Mouse (Mus musculus): Measurements from ENCODE around the gene Stox2. TPM values are rescaled to one million over a fixed set of nuclear protein-coding genes. Genes with fewer than 3 reads are reported as not detected.

Stox2 gene
- total and polyA plus RNA-seq, 2 experiments from 2014 or later = 36.3 to 94.5 TPM

DNA sequence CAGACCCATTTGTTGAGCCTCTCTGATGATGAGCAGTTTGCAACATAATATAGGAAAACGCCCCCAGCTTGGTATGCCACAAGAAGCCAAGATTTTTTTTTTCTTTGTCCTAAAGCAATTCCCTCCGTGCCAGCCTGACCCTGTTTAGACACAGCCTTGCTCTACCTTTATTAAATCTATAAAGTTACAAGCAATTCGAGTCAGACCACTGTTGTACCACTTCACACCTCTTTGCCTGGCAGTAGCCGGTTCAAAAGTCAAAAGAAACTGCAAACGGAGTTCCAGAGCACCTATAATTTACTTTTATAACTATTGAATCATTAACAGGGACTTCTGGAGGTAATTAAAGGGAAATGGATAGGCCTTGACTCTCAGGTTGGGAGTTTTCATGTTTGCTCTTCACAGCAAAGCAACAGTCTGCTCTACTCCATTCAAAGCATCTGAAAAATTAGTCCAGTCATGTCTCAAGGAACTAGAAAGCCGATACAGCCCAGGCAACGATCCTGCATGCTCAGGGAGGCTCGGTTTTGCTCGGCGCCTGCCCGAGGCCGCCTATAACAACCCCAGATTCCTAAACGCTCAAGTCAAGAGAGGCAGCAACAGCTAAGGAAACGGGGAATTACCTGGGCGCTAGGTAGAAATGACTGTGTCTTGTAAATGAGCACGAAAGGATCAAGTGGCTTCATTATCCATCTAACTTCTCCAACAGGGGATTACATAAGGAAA is 77.0 kb downstream of the Stox2 start:
- Histone ChIP-seq H3K27ac (no peak overlapping the region), H3K36me3 (ENCODE audit: insufficient read depth, low read length) (no peaks in the 10 kb centered on the region), H3K4me3 (ENCODE audit: low read length) (no peak overlapping the region), H3K4me2 (ENCODE audit: low read depth, low read length) (no peak overlapping the region), H3K9ac (replicated peaks; ENCODE audit: low read length) (no peak overlapping the region), H3K4me1 (ENCODE audit: insufficient read depth, low read length) (no peaks in the 10 kb centered on the region), H3K9me3 (ENCODE audit: low read length) (no peaks in the 10 kb centered on the region), H3K27me3 (ENCODE audit: insufficient read depth, low read length) (no peaks in the 10 kb centered on the region)
- DNase-seq (ENCODE audit: low spot score) (no peak), ATAC-seq (no peak)
- TF ChIP-seq CTCF (IDR thresholded peaks at IDR 0.05; ENCODE audit: low read depth) = no peak
- 76% methylated on average over 16 of the region's 16 CpGs for WGBS

DNA sequence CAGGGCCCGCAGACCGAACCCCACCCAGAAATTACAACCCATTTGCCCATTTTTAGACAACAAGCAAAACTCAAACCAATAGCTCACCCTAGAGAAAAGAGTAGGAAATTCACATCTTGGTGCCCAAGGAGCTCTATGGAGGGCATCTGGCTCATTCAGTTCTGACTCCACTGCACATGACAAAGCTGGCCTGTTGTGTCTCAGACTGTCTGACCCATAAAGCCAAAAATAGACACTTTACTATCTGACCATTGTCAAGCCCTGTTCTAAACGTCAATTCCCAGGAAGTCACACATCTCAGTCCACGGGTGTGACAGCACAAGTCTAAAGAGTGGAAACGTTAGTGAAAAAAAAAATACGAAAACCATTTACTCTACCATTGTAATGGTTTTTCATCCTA is 79.1 kb downstream of the Stox2 start:
- DNase-seq (ENCODE audit: low spot score) (no peak), ATAC-seq (no peak)
- 86% methylated on average over 6 of the region's 6 CpGs for WGBS
- no peak for TF ChIP-seq CTCF (IDR thresholded peaks at IDR 0.05; ENCODE audit: low read depth)
- Histone ChIP-seq H3K27ac (no peak overlapping the region), H3K4me2 (ENCODE audit: low read depth, low read length) (no peak overlapping the region), H3K9ac (replicated peaks; ENCODE audit: low read length) (no peak overlapping the region), H3K9me3 (ENCODE audit: low read length) (no peaks in the 10 kb centered on the region), H3K27me3 (ENCODE audit: insufficient read depth, low read length) (no peaks in the 10 kb centered on the region), H3K4me3 (ENCODE audit: low read length) (no peak overlapping the region), H3K36me3 (ENCODE audit: insufficient read depth, low read length) (no peaks in the 10 kb centered on the region), H3K4me1 (ENCODE audit: insufficient read depth, low read length) (no peaks in the 10 kb centered on the region)

GRCm38 (mm10) chr8:47363271-47363670 is 82.9 kb downstream of the Stox2 start:
- no peak for TF ChIP-seq CTCF (IDR thresholded peaks at IDR 0.05; ENCODE audit: low read depth)
- no peak for DNase-seq (ENCODE audit: low spot score)
- Histone ChIP-seq H3K9me3 (ENCODE audit: low read length) (no peaks in the 10 kb centered on the region), H3K9ac (replicated peaks; ENCODE audit: low read length) (no peak overlapping the region), H3K4me3 (ENCODE audit: low read length) (no peak overlapping the region), H3K27me3 (ENCODE audit: insufficient read depth, low read length) (no peaks in the 10 kb centered on the region), H3K4me1 (ENCODE audit: insufficient read depth, low read length) (no peaks in the 10 kb centered on the region), H3K4me2 (ENCODE audit: low read depth, low read length) (no peak overlapping the region), H3K27ac (no peak overlapping the region), H3K36me3 (ENCODE audit: insufficient read depth, low read length) (no peaks in the 10 kb centered on the region)
- ATAC-seq = no peak
- WGBS = 34% methylated on average over 8 of the region's 8 CpGs

- Histone ChIP-seq H3K27ac (no peak overlapping the region), H3K4me1 (ENCODE audit: insufficient read depth, low read length) (no peaks in the 10 kb centered on the region), H3K9ac (replicated peaks; ENCODE audit: low read length) (no peak overlapping the region), H3K36me3 (ENCODE audit: insufficient read depth, low read length) (no peaks in the 10 kb centered on the region), H3K4me3 (ENCODE audit: low read length) (no peak overlapping the region), H3K9me3 (ENCODE audit: low read length) (no peaks in the 10 kb centered on the region), H3K4me2 (ENCODE audit: low read depth, low read length) (no peak overlapping the region), H3K27me3 (ENCODE audit: insufficient read depth, low read length) (no peaks in the 10 kb centered on the region)
- WGBS = 60% methylated on average over 8 of the region's 8 CpGs
- no peak for TF ChIP-seq CTCF (IDR thresholded peaks at IDR 0.05; ENCODE audit: low read depth)
- DNase-seq (ENCODE audit: low spot score) (no peak), ATAC-seq (no peak)
These were observed 90.7 kb downstream of the Stox2 start for GRCm38 (mm10) chr8:47355340-47355906.

DNA sequence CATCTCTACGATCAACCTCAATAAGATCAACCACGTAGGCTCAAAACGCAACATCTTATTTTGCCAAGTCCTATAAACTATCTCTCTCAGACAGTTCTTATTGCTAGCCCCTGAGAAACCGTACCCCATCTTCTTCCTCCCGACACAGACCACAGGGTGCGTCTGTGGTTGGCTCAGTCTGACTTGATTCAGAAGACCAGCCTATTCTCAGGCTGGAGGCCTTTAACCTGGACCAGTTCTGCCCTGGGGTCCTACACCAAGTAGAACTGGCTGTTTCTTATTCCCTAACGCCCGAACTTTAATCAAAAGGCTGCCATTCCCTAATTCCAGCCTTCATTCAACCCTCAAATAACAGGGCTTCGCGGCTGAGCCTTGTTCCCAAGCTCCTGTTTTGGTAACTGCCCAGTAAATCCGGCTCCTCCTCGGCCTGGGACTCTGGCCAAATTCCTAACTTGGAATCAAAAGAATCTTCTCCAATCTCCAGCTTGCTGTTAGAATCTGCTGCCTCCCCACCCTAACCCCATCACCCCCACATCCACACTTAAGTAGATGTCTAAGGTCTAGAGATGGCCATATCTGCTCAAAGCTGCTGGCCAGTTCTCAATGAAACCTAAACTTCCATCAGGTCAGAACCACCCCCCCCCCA is 91.5 kb downstream of the Stox2 start:
- DNase-seq (ENCODE audit: low spot score) (peak; percentile 43), ATAC-seq (no peak)
- Histone ChIP-seq H3K4me3 (ENCODE audit: low read length) (no peak overlapping the region), H3K9ac (replicated peaks; ENCODE audit: low read length) (no peak overlapping the region), H3K36me3 (ENCODE audit: insufficient read depth, low read length) (no peaks in the 10 kb centered on the region), H3K4me2 (ENCODE audit: low read depth, low read length) (no peak overlapping the region), H3K27me3 (ENCODE audit: insufficient read depth, low read length) (no peaks in the 10 kb centered on the region), H3K27ac (no peak overlapping the region), H3K9me3 (ENCODE audit: low read length) (no peaks in the 10 kb centered on the region), H3K4me1 (ENCODE audit: insufficient read depth, low read length) (no peaks in the 10 kb centered on the region)
- no peak for TF ChIP-seq CTCF (IDR thresholded peaks at IDR 0.05; ENCODE audit: low read depth)
- 54% methylated on average over 12 of the region's 12 CpGs for WGBS

- H3K27me3 ChIP-seq (ENCODE audit: insufficient read depth, low read length) = no peaks in the 10 kb centered on the region
- H3K27ac ChIP-seq = no peak overlapping the region
- H3K36me3 ChIP-seq (ENCODE audit: insufficient read depth, low read length) = no peaks in the 10 kb centered on the region
- no peak for DNase-seq (ENCODE audit: low spot score)
- H3K9me3 ChIP-seq (ENCODE audit: low read length) = no peaks in the 10 kb centered on the region
- no peak for TF ChIP-seq CTCF (IDR thresholded peaks at IDR 0.05; ENCODE audit: low read depth)
- 57% methylated on average over 21 of the region's 21 CpGs for WGBS
- H3K4me3 ChIP-seq (ENCODE audit: low read length) = no peak overlapping the region
- H3K4me2 ChIP-seq (ENCODE audit: low read depth, low read length) = no peak overlapping the region
- H3K4me1 ChIP-seq (ENCODE audit: insufficient read depth, low read length) = no peaks in the 10 kb centered on the region
- no peak for ATAC-seq
- no peak overlapping the region for H3K9ac ChIP-seq (replicated peaks; ENCODE audit: low read length)
These were observed 94.1 kb downstream of the Stox2 start for GRCm38 (mm10) chr8:47351914-47352701.

All from hindbrain, postnatal 0 days (tissue).